In the genomic region with DNA sequence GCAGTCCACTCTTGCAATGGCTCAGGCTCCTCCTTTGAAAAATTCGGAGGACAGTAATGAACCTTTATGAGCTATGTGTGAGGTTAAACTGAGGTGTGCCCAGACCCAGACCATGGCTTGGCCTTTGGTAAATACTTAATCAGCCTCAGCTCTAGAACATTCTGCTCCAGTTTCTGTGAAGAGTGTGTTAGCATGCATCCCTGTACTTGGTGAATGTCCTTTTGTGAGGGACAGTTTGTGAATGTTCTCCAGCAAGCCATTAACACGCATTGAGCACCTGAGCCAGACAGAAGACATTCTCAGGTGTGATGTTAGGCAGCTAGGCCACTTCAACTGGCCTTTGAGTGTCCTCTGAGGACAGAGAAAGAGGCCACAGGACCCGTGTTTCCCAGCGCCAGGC, we compare ENCODE assay signal across 8 mouse cellular contexts.
DNase-seq lines count a peak whose midpoint lies in the region; ATAC-seq and TF ChIP-seq lines count a peak whose summit lies in the region.
"Had no signal": no experiment of that assay in that cellular context is flagged by ENCODE, and none has a peak within 500 bp of the region (broad histone marks: within the 10 kb centered on the region; RNA-seq: fewer than 3 reads in every experiment).

No protein-coding gene starts in this region.

- no peak overlapping the region for H3K9ac ChIP-seq in hindbrain, embryonic 12.5 days
- H3K9ac ChIP-seq in hindbrain, embryonic 16.5 days (ENCODE audit: low read depth, low read length): no peak overlapping the region
- no peak overlapping the region for H3K9ac ChIP-seq in embryonic facial prominence, embryonic 14.5 days (ENCODE audit: low read depth, low read length)
- peak overlapping the region; percentile 65; the same call in 1 of the 2 replicates for H3K9ac ChIP-seq in midbrain, embryonic 11.5 days (ENCODE audit: low read length)

- H3K27ac ChIP-seq in hindbrain, embryonic 12.5 days: no peak overlapping the region
- no peak overlapping the region for H3K27ac ChIP-seq in hindbrain, embryonic 16.5 days (ENCODE audit: low read depth, low read length)
- peak overlapping the region; percentile 44 for H3K27ac ChIP-seq in bone marrow macrophage, adult 2 months (ENCODE audit: insufficient read depth, low read depth, low read length)
- H3K27ac ChIP-seq in embryonic facial prominence, embryonic 14.5 days (replicated peaks; ENCODE audit: low read depth, low read length): no peak overlapping the region
- H3K27ac ChIP-seq in midbrain, embryonic 11.5 days (ENCODE audit: low read depth, low read length): no peak overlapping the region

- H3K4me2 ChIP-seq in hindbrain, embryonic 12.5 days (replicated peaks): peak overlapping the region; percentile 64
- no peak overlapping the region for H3K4me2 ChIP-seq in hindbrain, embryonic 16.5 days (ENCODE audit: low read length)
- H3K4me2 ChIP-seq in embryonic facial prominence, embryonic 14.5 days (ENCODE audit: low read depth, low read length): peak overlapping the region; percentile 74
- no peak overlapping the region for H3K4me2 ChIP-seq in midbrain, embryonic 11.5 days

- WGBS in hindbrain, embryonic 12.5 days: 83% methylated on average over 4 of the region's 4 CpGs
- WGBS in hindbrain, embryonic 16.5 days: 92% methylated on average over 4 of the region's 4 CpGs
- 88% methylated on average over 4 of the region's 4 CpGs for WGBS in embryonic facial prominence, embryonic 14.5 days
- 91% methylated on average over 4 of the region's 4 CpGs for WGBS in midbrain, embryonic 11.5 days

- H3K9me3 ChIP-seq in hindbrain, embryonic 12.5 days (replicated peaks): no peaks in the 10 kb centered on the region
- no peaks in the 10 kb centered on the region for H3K9me3 ChIP-seq in hindbrain, embryonic 16.5 days (ENCODE audit: control insufficient read depth, low read length)
- no peaks in the 10 kb centered on the region for H3K9me3 ChIP-seq in embryonic facial prominence, embryonic 14.5 days (ENCODE audit: control insufficient read depth, low read length)
- no peaks in the 10 kb centered on the region for H3K9me3 ChIP-seq in midbrain, embryonic 11.5 days (ENCODE audit: control insufficient read depth, low read length)
- H3K9me3 ChIP-seq: limb, embryonic 15.5 days had no signal

- no peak for TF ChIP-seq POLR2A in bone marrow macrophage, adult 2 months (IDR thresholded peaks at IDR 0.05; ENCODE audit: borderline replicate concordance, low read depth, low read length)

- no peak for DNase-seq in embryonic facial prominence, embryonic 14.5 days (ENCODE audit: low spot score)
- DNase-seq in midbrain, embryonic 11.5 days (ENCODE audit: low spot score, missing footprints): no peak
- no peak for DNase-seq in frontal cortex, postnatal 14 days (ENCODE audit: low spot score in 2 of 2)
- no peak for DNase-seq in natural killer cell, adult 2 months (ENCODE audit: low spot score in 2 of 2)

- no peaks in the 10 kb centered on the region for H3K27me3 ChIP-seq in hindbrain, embryonic 12.5 days
- no peaks in the 10 kb centered on the region for H3K27me3 ChIP-seq in hindbrain, embryonic 16.5 days (replicated peaks; ENCODE audit: control insufficient read depth, insufficient read depth, low read length)
- H3K27me3 ChIP-seq in embryonic facial prominence, embryonic 14.5 days (replicated peaks; ENCODE audit: control insufficient read depth, insufficient read depth, low read length): no peaks in the 10 kb centered on the region
- no peaks in the 10 kb centered on the region for H3K27me3 ChIP-seq in midbrain, embryonic 11.5 days (ENCODE audit: control insufficient read depth, insufficient read depth, low read length)
- H3K27me3 ChIP-seq: limb, embryonic 15.5 days had no signal

- H3K4me3 ChIP-seq in hindbrain, embryonic 12.5 days: no peak overlapping the region
- H3K4me3 ChIP-seq in hindbrain, embryonic 16.5 days (ENCODE audit: low read length): no peak overlapping the region
- peak overlapping the region; percentile 39 for H3K4me3 ChIP-seq in bone marrow macrophage, adult 2 months (ENCODE audit: insufficient read depth, low read length)
- no peak overlapping the region for H3K4me3 ChIP-seq in embryonic facial prominence, embryonic 14.5 days (ENCODE audit: low read depth, low read length)
- no peak overlapping the region for H3K4me3 ChIP-seq in midbrain, embryonic 11.5 days (ENCODE audit: low read depth, low read length)

- ATAC-seq in hindbrain, embryonic 12.5 days (ENCODE audit: low FRiP score): no peak
- ATAC-seq in hindbrain, embryonic 16.5 days: no peak
- no peak for ATAC-seq in embryonic facial prominence, embryonic 14.5 days (ENCODE audit: low read depth)
- no peak for ATAC-seq in midbrain, embryonic 11.5 days (ENCODE audit: low FRiP score)

- H3K36me3 ChIP-seq in hindbrain, embryonic 12.5 days: no peaks in the 10 kb centered on the region
- H3K36me3 ChIP-seq in hindbrain, embryonic 16.5 days (ENCODE audit: control insufficient read depth, insufficient read depth, low read length): no peaks in the 10 kb centered on the region
- no peaks in the 10 kb centered on the region for H3K36me3 ChIP-seq in embryonic facial prominence, embryonic 14.5 days (ENCODE audit: control insufficient read depth, insufficient read depth, low read length)
- H3K36me3 ChIP-seq in midbrain, embryonic 11.5 days (ENCODE audit: control insufficient read depth, insufficient read depth, low read length): no peaks in the 10 kb centered on the region
- H3K36me3 ChIP-seq: limb, embryonic 15.5 days had no signal

- peaks cover 12% of the 10 kb centered on the region for H3K4me1 ChIP-seq in hindbrain, embryonic 12.5 days
- H3K4me1 ChIP-seq in hindbrain, embryonic 16.5 days (ENCODE audit: control insufficient read depth, insufficient read depth, low read depth, low read length): peaks cover 13% of the 10 kb centered on the region
- peaks cover 32% of the 10 kb centered on the region for H3K4me1 ChIP-seq in bone marrow macrophage, adult 2 months (ENCODE audit: control insufficient read depth, insufficient read depth, low read length)
- H3K4me1 ChIP-seq in embryonic facial prominence, embryonic 14.5 days (ENCODE audit: control insufficient read depth, insufficient read depth, low read length): peaks cover 15% of the 10 kb centered on the region; the same call in 1 of the 2 replicates
- H3K4me1 ChIP-seq in midbrain, embryonic 11.5 days (ENCODE audit: control insufficient read depth, insufficient read depth, low read length): peaks cover 5% of the 10 kb centered on the region; the same call in 1 of the 2 replicates

- TF ChIP-seq CTCF in bone marrow macrophage, adult 2 months (IDR thresholded peaks at IDR 0.05; ENCODE audit: low read depth, low read length): no peak

Comparison
In these comparisons a context has a peak if more than half of its experiments do, and no peak if none do; other contexts are left out.
1. H3K4me2 ChIP-seq: peak in hindbrain, embryonic 12.5 days (single experiment) and embryonic facial prominence, embryonic 14.5 days (single experiment); none in hindbrain, embryonic 16.5 days (single experiment) and midbrain, embryonic 11.5 days (single experiment).